Mouse (Mus musculus): Measurements from ENCODE around the gene Actl10. TPM values are rescaled to one million over a fixed set of nuclear protein-coding genes. Genes with fewer than 3 reads are reported as not detected.

Gene Actl10
- polyA plus RNA-seq, 1 experiment from 2014 or later = not detected

- no peaks in the 10 kb centered on the region for H3K36me3 ChIP-seq (ENCODE audit: control insufficient read depth, insufficient read depth)
- 96% methylated on average over 6 of the region's 6 CpGs for WGBS
- no peaks in the 10 kb centered on the region for H3K9me3 ChIP-seq (ENCODE audit: control insufficient read depth)
- TF ChIP-seq CTCF (IDR thresholded peaks at IDR 0.05; ENCODE audit: low read depth) = no peak
- ATAC-seq = no peak
- H3K4me2 ChIP-seq (replicated peaks; ENCODE audit: low read depth) = no peak overlapping the region
- no peak overlapping the region for H3K9ac ChIP-seq (ENCODE audit: low read depth, low read length)
- peaks cover 12% of the 10 kb centered on the region for H3K27me3 ChIP-seq (replicated peaks; ENCODE audit: control insufficient read depth, insufficient read depth, low read length)
- H3K4me1 ChIP-seq (replicated peaks; ENCODE audit: control insufficient read depth, insufficient read depth, low read length) = peaks cover 13% of the 10 kb centered on the region
- no peak overlapping the region for H3K27ac ChIP-seq (ENCODE audit: low read depth, low read length)
- H3K4me3 ChIP-seq (ENCODE audit: low read depth, low read length) = no peak overlapping the region
Measured at GRCm38 (mm10) chr2:154555235-154555634, 3.7 kb downstream of the Actl10 start.

- no peak for TF ChIP-seq CTCF (IDR thresholded peaks at IDR 0.05; ENCODE audit: low read depth)
- WGBS = 47% methylated on average over 5 of the region's 5 CpGs
- Histone ChIP-seq H3K36me3 (ENCODE audit: control insufficient read depth, insufficient read depth) (peaks cover 7% of the 10 kb centered on the region; the same call in 1 of the 2 replicates), H3K9me3 (ENCODE audit: control insufficient read depth) (no peaks in the 10 kb centered on the region), H3K9ac (ENCODE audit: low read depth, low read length) (no peak overlapping the region), H3K27ac (ENCODE audit: low read depth, low read length) (no peak overlapping the region), H3K27me3 (replicated peaks; ENCODE audit: control insufficient read depth, insufficient read depth, low read length) (peaks cover under 1% of the 10 kb centered on the region; the same call in 1 of the 2 replicates), H3K4me2 (replicated peaks; ENCODE audit: low read depth) (no peak overlapping the region), H3K4me1 (replicated peaks; ENCODE audit: control insufficient read depth, insufficient read depth, low read length) (peaks cover 8% of the 10 kb centered on the region), H3K4me3 (ENCODE audit: low read depth, low read length) (no peak overlapping the region)
- no peak for ATAC-seq
Measured at GRCm38 (mm10) chr2:154557184-154557832, 5.7 kb downstream of the Actl10 start.

DNA sequence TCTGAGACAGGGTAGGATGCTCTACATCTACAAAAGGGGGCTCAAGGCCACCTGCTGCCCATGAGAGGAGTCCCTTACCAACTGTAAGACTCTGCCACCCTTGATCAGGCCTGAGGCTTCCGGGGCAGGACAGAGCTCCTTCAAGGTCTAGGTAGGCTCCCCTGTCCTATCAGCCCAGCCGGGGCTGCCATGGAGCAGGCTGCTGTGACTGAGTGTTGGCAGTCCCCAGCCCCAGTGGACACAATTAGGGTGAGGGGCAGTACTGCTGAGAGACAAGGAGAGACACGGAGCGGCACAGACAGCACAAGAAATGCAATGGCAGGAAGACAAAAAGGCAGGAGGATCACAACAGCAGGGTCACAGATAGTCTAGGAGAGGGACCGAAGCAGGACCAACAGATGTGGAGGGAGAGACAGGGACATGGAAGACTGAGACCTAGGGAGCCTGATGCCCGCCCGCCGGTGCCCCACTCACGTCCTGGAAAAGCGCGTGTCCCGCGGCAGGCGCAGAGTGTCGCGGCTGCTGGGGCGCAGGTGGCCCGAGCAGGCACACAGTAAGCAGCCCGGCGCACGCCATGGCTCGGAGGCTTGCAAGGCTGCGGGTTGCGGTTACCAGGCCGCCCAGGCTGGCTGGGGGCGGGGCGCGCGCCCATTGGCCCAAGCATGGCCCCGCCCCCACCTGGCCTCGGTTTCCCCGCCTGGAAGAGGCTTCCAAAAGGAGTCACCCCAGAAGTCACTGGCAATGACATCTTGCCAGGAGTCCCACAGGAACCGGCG is 6.9 kb downstream of the Actl10 start, which contains the start of gene Necab3:
Necab3 (minus strand) TSS at position 627 of the 776 bp plus-strand sequence.
- 8% methylated on average over 33 of the region's 34 CpGs for WGBS
- ATAC-seq = no peak

DNA sequence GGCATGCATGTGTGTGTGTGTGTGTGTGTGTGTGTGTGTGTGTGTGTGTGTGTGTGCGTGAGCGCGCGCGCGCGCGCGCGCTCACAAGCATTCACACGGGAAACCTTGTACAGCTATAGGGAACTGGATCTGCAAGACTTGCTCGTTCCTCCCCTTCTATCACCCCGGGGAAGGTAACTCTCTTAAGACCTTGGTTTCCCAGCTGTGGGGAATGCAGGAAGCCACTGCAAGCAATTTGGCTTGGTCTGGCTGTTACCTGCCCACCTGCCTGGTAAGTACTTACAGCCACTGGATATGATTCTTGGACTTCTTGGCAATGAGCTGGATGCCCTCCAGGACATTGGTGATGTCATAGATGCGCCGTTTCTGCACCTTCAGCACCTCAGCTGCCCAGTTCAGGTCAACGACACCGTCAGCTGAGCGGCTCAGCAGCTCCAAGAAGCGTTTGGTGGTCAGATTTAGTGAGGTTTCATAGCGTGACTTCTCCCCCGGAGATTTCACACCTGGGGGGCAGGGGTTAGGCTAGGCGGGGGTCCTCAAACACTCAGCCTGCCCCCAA is 12.1 kb downstream of the Actl10 start:
- WGBS = 89% methylated on average over 22 of the region's 22 CpGs
- Histone ChIP-seq H3K27me3 (replicated peaks; ENCODE audit: control insufficient read depth, insufficient read depth, low read length) (no peaks in the 10 kb centered on the region), H3K9ac (ENCODE audit: low read depth, low read length) (no peak overlapping the region), H3K4me1 (replicated peaks; ENCODE audit: control insufficient read depth, insufficient read depth, low read length) (peaks cover 2% of the 10 kb centered on the region), H3K4me2 (replicated peaks; ENCODE audit: low read depth) (no peak overlapping the region), H3K27ac (ENCODE audit: low read depth, low read length) (no peak overlapping the region), H3K36me3 (ENCODE audit: control insufficient read depth, insufficient read depth) (peaks cover 14% of the 10 kb centered on the region; the same call in 1 of the 2 replicates), H3K4me3 (ENCODE audit: low read depth, low read length) (no peak overlapping the region), H3K9me3 (ENCODE audit: control insufficient read depth) (no peaks in the 10 kb centered on the region)
- TF ChIP-seq CTCF (IDR thresholded peaks at IDR 0.05; ENCODE audit: low read depth) = no peak
- ATAC-seq = no peak

More for the DNA sequence above, 6.9 kb downstream of the Actl10 start, which contains the start of gene Necab3:
- H3K9ac ChIP-seq (ENCODE audit: low read depth, low read length) = no peak within 1 kb of the TSS
- no peaks in the 10 kb centered on the region for H3K9me3 ChIP-seq (ENCODE audit: control insufficient read depth)
- H3K27me3 ChIP-seq (replicated peaks; ENCODE audit: control insufficient read depth, insufficient read depth, low read length) = no peaks in the 10 kb centered on the region
- H3K4me1 ChIP-seq (replicated peaks; ENCODE audit: control insufficient read depth, insufficient read depth, low read length) = peaks cover 7% of the 10 kb centered on the region
- H3K27ac ChIP-seq (ENCODE audit: low read depth, low read length) = no peak within 1 kb of the TSS
- no peak for TF ChIP-seq CTCF (IDR thresholded peaks at IDR 0.05; ENCODE audit: low read depth)
- H3K36me3 ChIP-seq (ENCODE audit: control insufficient read depth, insufficient read depth) = peaks cover 7% of the 10 kb centered on the region; the same call in 1 of the 2 replicates
- H3K4me3 ChIP-seq (ENCODE audit: low read depth, low read length) = peak within 1 kb of the TSS; percentile 17
- H3K4me2 ChIP-seq (replicated peaks; ENCODE audit: low read depth) = peak within 1 kb of the TSS; percentile 61

GRCm38 (mm10) chr2:154565562-154565961 is 14.0 kb downstream of the Actl10 start:
- 79% methylated on average over 3 of the region's 3 CpGs for WGBS
- Histone ChIP-seq H3K36me3 (ENCODE audit: control insufficient read depth, insufficient read depth) (peaks cover 14% of the 10 kb centered on the region; the same call in 1 of the 2 replicates), H3K4me2 (replicated peaks; ENCODE audit: low read depth) (no peak overlapping the region), H3K4me3 (ENCODE audit: low read depth, low read length) (no peak overlapping the region), H3K4me1 (replicated peaks; ENCODE audit: control insufficient read depth, insufficient read depth, low read length) (no peaks in the 10 kb centered on the region), H3K9ac (ENCODE audit: low read depth, low read length) (no peak overlapping the region), H3K27ac (ENCODE audit: low read depth, low read length) (no peak overlapping the region), H3K9me3 (ENCODE audit: control insufficient read depth) (no peaks in the 10 kb centered on the region), H3K27me3 (replicated peaks; ENCODE audit: control insufficient read depth, insufficient read depth, low read length) (no peaks in the 10 kb centered on the region)
- ATAC-seq = no peak
- no peak for TF ChIP-seq CTCF (IDR thresholded peaks at IDR 0.05; ENCODE audit: low read depth)

GRCm38 (mm10) chr2:154566641-154567040 is 15.1 kb downstream of the Actl10 start:
- Histone ChIP-seq H3K36me3 (ENCODE audit: control insufficient read depth, insufficient read depth) (peaks cover 7% of the 10 kb centered on the region; the same call in 1 of the 2 replicates), H3K9me3 (ENCODE audit: control insufficient read depth) (no peaks in the 10 kb centered on the region), H3K27ac (ENCODE audit: low read depth, low read length) (no peak overlapping the region), H3K4me2 (replicated peaks; ENCODE audit: low read depth) (no peak overlapping the region; the same call in 1 of the 2 replicates), H3K4me1 (replicated peaks; ENCODE audit: control insufficient read depth, insufficient read depth, low read length) (no peaks in the 10 kb centered on the region), H3K9ac (ENCODE audit: low read depth, low read length) (no peak overlapping the region), H3K4me3 (ENCODE audit: low read depth, low read length) (no peak overlapping the region), H3K27me3 (replicated peaks; ENCODE audit: control insufficient read depth, insufficient read depth, low read length) (no peaks in the 10 kb centered on the region)
- no peak for ATAC-seq
- WGBS = 35% methylated on average over 8 of the region's 8 CpGs
- TF ChIP-seq CTCF (IDR thresholded peaks at IDR 0.05; ENCODE audit: low read depth) = no peak
